Mouse (Mus musculus) retina, embryonic 14.5 days (tissue): ENCODE results near the gene Erlin1.
A peak's percentile ranks its signal among the peaks of the same experiment; 100 is the strongest.

Experiments
- DNase-seq: peaks from one replicate; pipeline ENCODE4 v3.0.0-alpha.2; 2015; ENCODE audit warnings: low spot score

The Erlin1 gene

DNA sequence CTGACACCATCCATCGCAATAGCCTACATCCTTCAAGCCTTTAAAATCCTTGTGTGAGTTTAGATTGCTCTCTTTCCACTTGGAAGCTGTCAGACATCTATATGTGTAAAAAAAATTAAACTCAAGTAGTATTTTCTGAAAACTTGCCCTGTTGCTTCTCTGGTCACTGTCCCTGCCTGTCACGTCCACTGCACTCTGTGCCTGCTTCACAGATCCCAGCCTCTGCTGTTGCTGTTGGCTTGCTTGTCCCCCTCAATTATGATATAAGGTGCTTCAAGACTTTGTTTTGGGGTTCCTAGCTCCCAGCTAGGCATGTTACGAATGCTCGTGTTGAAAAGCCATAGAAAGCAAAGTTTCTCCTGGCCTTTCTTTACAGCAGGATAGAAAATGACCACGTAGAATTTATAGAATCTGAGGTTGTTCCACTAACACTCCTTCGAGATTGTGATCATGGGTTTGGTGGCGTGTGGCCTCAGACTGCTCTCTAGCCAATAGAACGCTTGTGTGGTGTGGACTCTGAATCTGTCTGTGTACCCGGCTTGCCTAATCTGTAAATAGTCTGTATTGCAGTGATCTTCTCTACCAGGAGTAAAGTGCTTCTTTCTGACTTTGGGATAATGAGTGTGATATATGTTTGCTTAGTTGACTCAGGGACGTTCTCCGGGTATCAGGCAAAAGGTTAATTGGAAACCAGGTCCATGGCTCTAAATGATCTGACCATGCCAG is 70.6 kb downstream of the Erlin1 start:
- no peak for DNase-seq

- no peak for DNase-seq
Observed at GRCm38 (mm10) chr19:43998101-43998500, 71.5 kb downstream of the Erlin1 start.

DNA sequence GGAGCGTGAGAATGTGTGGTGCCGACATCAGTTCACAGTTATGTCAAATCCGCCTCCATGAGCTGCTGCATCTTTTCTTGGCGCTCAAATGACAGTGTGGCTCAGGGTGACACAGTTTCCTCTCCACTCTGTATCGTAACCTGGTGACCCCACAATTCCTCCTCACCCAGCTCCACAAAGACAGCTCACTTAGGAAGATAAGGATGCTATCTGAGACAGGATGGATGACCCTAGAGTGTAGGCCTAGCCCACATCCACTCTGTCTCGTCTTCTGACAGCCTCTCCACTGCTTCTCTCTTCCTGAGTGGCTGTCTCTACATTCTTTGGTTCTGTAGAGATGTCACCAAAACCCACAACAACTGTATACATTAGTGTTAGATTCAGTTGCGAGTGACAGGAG is 74.2 kb downstream of the Erlin1 start:
- DNase-seq, result no peak

DNA sequence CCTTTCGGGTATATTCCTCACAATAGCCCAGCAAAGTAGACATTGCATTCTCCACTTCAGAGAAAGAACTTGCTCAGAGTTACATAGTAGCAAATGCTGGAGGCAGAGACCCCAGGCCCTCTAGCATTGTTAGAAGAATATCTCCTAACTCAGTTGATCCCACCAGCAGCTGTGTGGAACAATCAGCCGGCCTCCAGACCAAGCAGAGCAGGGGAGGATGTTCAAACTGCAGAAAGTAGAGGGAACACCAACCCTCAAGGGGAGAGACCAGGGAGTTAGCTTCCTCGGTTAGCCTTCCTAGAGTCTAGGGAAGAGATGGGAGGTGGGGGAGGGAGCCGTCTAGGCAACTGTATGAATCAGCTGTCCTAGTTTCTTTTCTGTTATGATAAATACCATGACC is 77.1 kb downstream of the Erlin1 start:
- DNase-seq, result no peak

DNA sequence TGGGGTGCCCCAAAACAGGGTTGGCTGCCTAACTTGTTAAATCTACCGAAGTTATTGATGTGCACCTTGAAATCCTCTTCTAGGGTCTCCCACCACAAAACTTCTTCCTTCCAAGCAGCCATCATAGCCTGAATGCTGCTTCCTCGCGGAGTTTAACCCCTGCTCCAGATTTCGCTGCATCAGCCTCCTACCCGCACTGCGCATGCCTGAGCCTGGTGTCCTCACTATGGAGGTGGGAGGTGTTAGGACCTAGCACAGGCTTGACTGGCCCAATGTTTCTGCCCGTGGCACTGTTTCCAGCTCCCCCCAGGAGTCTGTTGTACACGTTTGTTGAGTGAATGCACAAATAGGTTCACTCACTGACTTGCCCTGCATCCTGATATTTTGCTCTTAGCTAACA is 79.2 kb downstream of the Erlin1 start:
- DNase-seq, result no peak

- peak; percentile 18 for DNase-seq
Observed at GRCm38 (mm10) chr19:43986069-43986794, 83.4 kb downstream of the Erlin1 start, which contains the start of gene Cpn1. Gene Cpn1, minus strand, starts transcription at chr19:43986556.
